ENCODE assay signal across 8 mouse cellular contexts in the genomic region with DNA sequence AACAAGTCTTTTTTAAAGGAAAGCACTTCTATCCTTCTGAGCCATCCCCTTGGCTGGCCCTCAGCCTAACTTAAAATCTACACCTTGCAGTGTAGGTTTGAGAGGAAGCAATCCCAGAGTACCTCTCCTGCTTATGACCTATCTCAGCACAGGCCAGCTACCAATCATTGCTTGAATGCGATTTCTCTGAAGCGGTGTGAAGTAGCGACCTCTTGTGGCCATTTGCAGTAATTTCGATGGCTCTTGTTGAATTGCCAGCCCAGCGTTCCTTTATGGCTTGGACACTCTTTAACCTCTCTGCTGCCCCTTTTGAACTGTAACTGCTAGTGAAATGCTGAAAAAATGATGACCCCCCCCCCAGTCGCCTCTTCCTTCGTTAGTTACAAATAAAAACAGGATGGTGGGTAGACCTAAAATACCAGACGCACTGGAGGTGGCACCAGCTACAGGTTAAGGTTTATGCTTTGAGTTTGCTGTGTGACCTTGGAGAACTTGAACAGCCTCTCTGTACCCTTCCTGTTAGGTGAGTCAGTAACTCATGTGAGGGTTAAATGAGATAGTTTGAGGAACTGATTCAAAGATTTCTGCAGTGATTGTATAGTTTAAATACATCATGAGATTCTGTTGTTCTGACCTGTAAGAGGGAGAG.
DNase-seq lines count a peak whose midpoint lies in the region; ATAC-seq lines count a peak whose summit lies in the region.

No protein-coding gene starts in this region.

- no peak overlapping the region for H3K9ac ChIP-seq in forebrain, embryonic 15.5 days (replicated peaks)
- H3K9ac ChIP-seq in hindbrain, embryonic 11.5 days (ENCODE audit: low read depth, low read length): no peak overlapping the region

- no peaks in the 10 kb centered on the region for H3K9me3 ChIP-seq in forebrain, embryonic 15.5 days
- no peaks in the 10 kb centered on the region for H3K9me3 ChIP-seq in hindbrain, embryonic 11.5 days (ENCODE audit: control insufficient read depth, low read length)

- WGBS in forebrain, embryonic 15.5 days: 15% methylated on average over 8 of the region's 8 CpGs
- 14% methylated on average over 8 of the region's 8 CpGs for WGBS in hindbrain, embryonic 11.5 days

- no peak overlapping the region for H3K27ac ChIP-seq in forebrain, embryonic 15.5 days (replicated peaks)
- no peak overlapping the region for H3K27ac ChIP-seq in hindbrain, embryonic 11.5 days (ENCODE audit: low read depth, low read length)

- DNase-seq in NIH3T3 (ENCODE audit: low read depth): peak; percentile 81
- DNase-seq in cerebellum, adult 11 months: peak; percentile 40
- peak; percentile 87 for DNase-seq in hindbrain, embryonic 11.5 days (ENCODE audit: low spot score)
- peak; percentile 38 for DNase-seq in layer of hippocampus, adult 9-11 months
- peak; percentile 76 for DNase-seq in lung, postnatal 25 days (ENCODE audit: low spot score)
- peak; percentile 70 for DNase-seq in right cerebral cortex, adult 18-20 months
- peak; percentile 80 for DNase-seq in urinary bladder, postnatal 14 days (ENCODE audit: low spot score)

- H3K4me3 ChIP-seq in forebrain, embryonic 15.5 days: no peak overlapping the region
- H3K4me3 ChIP-seq in hindbrain, embryonic 11.5 days (ENCODE audit: low read depth, low read length): no peak overlapping the region

- peak; percentile 72 for ATAC-seq in forebrain, embryonic 15.5 days (replicated peaks)
- peak; percentile 75 for ATAC-seq in hindbrain, embryonic 11.5 days (ENCODE audit: low FRiP score)

- H3K36me3 ChIP-seq in forebrain, embryonic 15.5 days: no peaks in the 10 kb centered on the region
- no peaks in the 10 kb centered on the region for H3K36me3 ChIP-seq in hindbrain, embryonic 11.5 days (ENCODE audit: control insufficient read depth, insufficient read depth, low read length)

- H3K4me1 ChIP-seq in forebrain, embryonic 15.5 days: no peaks in the 10 kb centered on the region
- no peaks in the 10 kb centered on the region for H3K4me1 ChIP-seq in hindbrain, embryonic 11.5 days (replicated peaks; ENCODE audit: control insufficient read depth, insufficient read depth, low read length)

- no peak overlapping the region for H3K4me2 ChIP-seq in forebrain, embryonic 15.5 days (replicated peaks)
- no peak overlapping the region for H3K4me2 ChIP-seq in hindbrain, embryonic 11.5 days (replicated peaks; ENCODE audit: low read depth, low read length)

- H3K27me3 ChIP-seq in forebrain, embryonic 15.5 days: no peaks in the 10 kb centered on the region
- H3K27me3 ChIP-seq in hindbrain, embryonic 11.5 days (ENCODE audit: control insufficient read depth, insufficient read depth, low read length): no peaks in the 10 kb centered on the region
